Mouse (Mus musculus) myocyte (in vitro differentiated cells): ENCODE results near the gene Aip.

Experiments used
- CEBPB ChIP-seq: IDR thresholded peaks from 2 replicates; pipeline ENCODE4 v1.6.1; 2011; ENCODE audit warnings: mild to moderate bottlenecking, moderate library complexity; ENCODE audit not compliant: poor library complexity, insufficient read depth, severe bottlenecking
- MAX ChIP-seq: IDR thresholded peaks from one replicate; pipeline ENCODE4 v1.6.1; 2011; ENCODE audit warnings: low read depth, mild to moderate bottlenecking, control low read depth
- MYOD1 ChIP-seq, 3 experiments: IDR thresholded peaks; one replicate each; pipeline ENCODE4 v1.6.1; 2011; ENCODE audit warnings: control low read depth in 2 of 3, low read depth in 2 of 3, mild to moderate bottlenecking in 2 of 3, moderate library complexity in 1 of 3; ENCODE audit not compliant: insufficient read length in 2 of 3, control insufficient read depth in 1 of 3
- POLR2A ChIP-seq: IDR thresholded peaks from one replicate; pipeline ENCODE4 v1.6.1; 2011; ENCODE audit warnings: low read depth, mild to moderate bottlenecking, control low read depth, moderate library complexity; ENCODE audit not compliant: insufficient read length
- TCF12 ChIP-seq: IDR thresholded peaks from one replicate; pipeline ENCODE4 v1.6.1; 2011; ENCODE audit warnings: mild to moderate bottlenecking, control low read depth; ENCODE audit not compliant: poor library complexity, insufficient read depth, severe bottlenecking
- TCF3 ChIP-seq: IDR thresholded peaks from one replicate; pipeline ENCODE4 v1.6.1; 2011; ENCODE audit warnings: low read depth, control low read depth; ENCODE audit not compliant: insufficient read length
- USF1 ChIP-seq: IDR thresholded peaks from one replicate; pipeline ENCODE4 v1.6.1; 2011; ENCODE audit warnings: low read depth, mild to moderate bottlenecking, control low read depth, moderate library complexity

GRCm38 (mm10) chr19:4104675-4105194, 20.9 kb downstream of the Aip start:
- no peak for TF ChIP-seq POLR2A
- TF ChIP-seq CEBPB, result no peak
- no peak for TF ChIP-seq MAX
- no peak for TF ChIP-seq USF1
- no peak for TF ChIP-seq TCF3
- TF ChIP-seq TCF12, result no peak
- TF ChIP-seq MYOD1 (IDR thresholded peaks at IDR 0.05; ENCODE audit: control insufficient read depth in 1 of 3, insufficient read length in 2 of 3, low read depth in 2 of 3), result no peak
